Mouse (Mus musculus): ENCODE results near the gene Enthd1. TPM values are rescaled to one million over a fixed set of nuclear protein-coding genes. Genes with fewer than 3 reads are reported as not detected.

Gene Enthd1
- polyA plus RNA-seq, 1 experiment from 2014 or later: not detected

DNA sequence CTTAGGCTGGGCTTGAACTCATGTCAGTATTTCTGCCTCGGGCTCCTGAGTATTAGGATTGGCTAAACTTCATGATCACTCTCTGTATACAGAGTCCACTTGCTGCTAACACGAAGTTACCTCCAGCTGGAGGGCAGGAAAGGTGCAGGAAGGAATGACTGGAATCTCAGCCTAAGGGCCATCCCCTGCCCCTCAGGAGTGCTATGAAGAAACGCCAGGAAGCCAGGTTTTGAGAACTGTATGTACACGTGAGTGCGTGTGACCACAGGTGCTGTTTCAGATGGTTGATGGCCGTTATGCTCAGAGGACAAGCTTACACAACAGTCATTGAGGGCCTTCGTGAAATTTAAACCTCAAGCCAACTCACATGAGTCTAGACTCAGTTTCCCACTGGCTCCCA, 4.2 kb upstream of the Enthd1 start:
- Histone ChIP-seq H3K4me2 (ENCODE audit: low read depth, low read length) (no peak overlapping the region), H3K36me3 (ENCODE audit: control insufficient read depth, insufficient read depth, low read length) (no peaks in the 10 kb centered on the region), H3K27ac (ENCODE audit: low read length) (no peak overlapping the region), H3K4me1 (ENCODE audit: control insufficient read depth, insufficient read depth, low read length) (no peaks in the 10 kb centered on the region), H3K9me3 (ENCODE audit: control insufficient read depth, low read length) (no peaks in the 10 kb centered on the region), H3K27me3 (replicated peaks; ENCODE audit: control insufficient read depth, insufficient read depth, low read length) (no peaks in the 10 kb centered on the region; the same call in 1 of the 2 replicates), H3K4me3 (ENCODE audit: low read length) (no peak overlapping the region), H3K9ac (ENCODE audit: low read depth, low read length) (no peak overlapping the region)
- WGBS: 72% methylated on average over 7 of the region's 7 CpGs
- no peak for ATAC-seq

DNA sequence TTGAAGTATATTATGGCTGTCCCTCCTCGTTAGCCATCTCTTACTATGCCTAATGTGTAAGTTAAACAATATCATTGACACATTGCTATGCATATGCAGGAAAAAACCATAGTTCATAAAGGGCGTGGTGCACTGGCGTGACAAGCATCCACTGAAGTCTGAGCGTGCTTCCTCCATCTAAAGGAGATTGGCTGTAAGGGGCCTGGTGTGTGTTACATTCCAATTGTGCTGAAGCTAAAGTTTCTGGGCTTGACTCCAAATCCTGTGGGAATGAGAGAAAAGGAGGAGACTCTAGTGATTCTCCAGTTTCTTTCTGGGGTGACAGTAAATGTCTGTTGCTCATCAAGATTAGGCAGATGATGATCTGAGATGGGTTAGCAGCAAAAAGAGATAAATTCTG, 2.8 kb upstream of the Enthd1 start:
- Histone ChIP-seq H3K4me2 (ENCODE audit: low read depth, low read length) (no peak overlapping the region), H3K9ac (ENCODE audit: low read depth, low read length) (no peak overlapping the region), H3K4me1 (ENCODE audit: control insufficient read depth, insufficient read depth, low read length) (no peaks in the 10 kb centered on the region), H3K27me3 (replicated peaks; ENCODE audit: control insufficient read depth, insufficient read depth, low read length) (no peaks in the 10 kb centered on the region; the same call in 1 of the 2 replicates), H3K36me3 (ENCODE audit: control insufficient read depth, insufficient read depth, low read length) (no peaks in the 10 kb centered on the region), H3K4me3 (ENCODE audit: low read length) (no peak overlapping the region), H3K9me3 (ENCODE audit: control insufficient read depth, low read length) (no peaks in the 10 kb centered on the region), H3K27ac (ENCODE audit: low read length) (no peak overlapping the region)
- no peak for ATAC-seq
- 54% methylated on average over 4 of the region's 4 CpGs for WGBS

DNA sequence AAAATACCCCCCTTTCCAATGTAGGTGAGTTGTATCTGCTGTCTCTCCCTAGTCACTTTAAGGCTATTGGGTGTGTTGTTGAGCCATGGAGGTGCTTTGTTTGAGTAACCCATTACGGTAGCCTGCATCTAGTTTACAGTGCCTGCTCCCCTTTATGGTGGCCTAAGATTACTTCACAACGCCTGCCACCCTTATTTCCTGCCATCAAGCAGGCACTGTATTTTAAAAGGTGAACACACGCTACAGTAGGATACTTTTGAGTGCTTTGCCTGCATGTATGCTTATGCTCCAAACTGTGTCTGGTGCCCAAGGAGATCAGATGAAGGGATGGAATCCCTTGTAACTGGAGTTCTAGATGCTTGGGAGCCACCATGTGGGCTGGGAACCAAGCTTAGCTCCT, 2.2 kb upstream of the Enthd1 start:
- no peaks in the 10 kb centered on the region; the same call in 1 of the 2 replicates for H3K27me3 ChIP-seq (replicated peaks; ENCODE audit: control insufficient read depth, insufficient read depth, low read length)
- no peak overlapping the region for H3K4me3 ChIP-seq (ENCODE audit: low read length)
- WGBS: 72% methylated on average over 3 of the region's 3 CpGs
- no peak overlapping the region for H3K4me2 ChIP-seq (ENCODE audit: low read depth, low read length)
- H3K9me3 ChIP-seq (ENCODE audit: control insufficient read depth, low read length): no peaks in the 10 kb centered on the region
- H3K9ac ChIP-seq (ENCODE audit: low read depth, low read length): no peak overlapping the region
- H3K27ac ChIP-seq (ENCODE audit: low read length): no peak overlapping the region
- H3K36me3 ChIP-seq (ENCODE audit: control insufficient read depth, insufficient read depth, low read length): no peaks in the 10 kb centered on the region
- ATAC-seq: no peak
- H3K4me1 ChIP-seq (ENCODE audit: control insufficient read depth, insufficient read depth, low read length): no peaks in the 10 kb centered on the region

DNA sequence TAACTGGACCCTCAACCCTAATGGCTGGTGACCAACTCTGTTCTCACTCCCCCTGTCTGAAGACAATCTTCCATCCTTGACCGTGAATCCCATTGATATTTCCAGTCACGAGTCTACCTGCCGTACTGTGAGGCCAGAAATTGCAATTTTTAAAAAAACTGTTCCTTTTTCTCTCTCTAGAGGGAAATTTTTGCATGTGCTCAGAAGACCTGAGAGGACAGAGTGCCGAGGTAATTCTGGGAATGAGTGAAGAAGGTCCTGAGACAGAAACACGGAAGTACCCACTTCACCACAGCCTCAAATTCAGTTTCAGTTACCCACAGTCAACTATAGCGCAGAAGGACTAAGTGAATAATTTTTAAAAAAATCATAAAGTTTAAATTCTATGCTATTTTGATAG, 1.7 kb upstream of the Enthd1 start:
- no peaks in the 10 kb centered on the region for H3K9me3 ChIP-seq (ENCODE audit: control insufficient read depth, low read length)
- no peak for ATAC-seq
- H3K4me1 ChIP-seq (ENCODE audit: control insufficient read depth, insufficient read depth, low read length): no peaks in the 10 kb centered on the region
- H3K36me3 ChIP-seq (ENCODE audit: control insufficient read depth, insufficient read depth, low read length): no peaks in the 10 kb centered on the region
- H3K27me3 ChIP-seq (replicated peaks; ENCODE audit: control insufficient read depth, insufficient read depth, low read length): no peaks in the 10 kb centered on the region; the same call in 1 of the 2 replicates
- no peak overlapping the region for H3K9ac ChIP-seq (ENCODE audit: low read depth, low read length)
- no peak overlapping the region for H3K27ac ChIP-seq (ENCODE audit: low read length)
- 91% methylated on average over 6 of the region's 6 CpGs for WGBS
- no peak overlapping the region for H3K4me2 ChIP-seq (ENCODE audit: low read depth, low read length)
- no peak overlapping the region for H3K4me3 ChIP-seq (ENCODE audit: low read length)

DNA sequence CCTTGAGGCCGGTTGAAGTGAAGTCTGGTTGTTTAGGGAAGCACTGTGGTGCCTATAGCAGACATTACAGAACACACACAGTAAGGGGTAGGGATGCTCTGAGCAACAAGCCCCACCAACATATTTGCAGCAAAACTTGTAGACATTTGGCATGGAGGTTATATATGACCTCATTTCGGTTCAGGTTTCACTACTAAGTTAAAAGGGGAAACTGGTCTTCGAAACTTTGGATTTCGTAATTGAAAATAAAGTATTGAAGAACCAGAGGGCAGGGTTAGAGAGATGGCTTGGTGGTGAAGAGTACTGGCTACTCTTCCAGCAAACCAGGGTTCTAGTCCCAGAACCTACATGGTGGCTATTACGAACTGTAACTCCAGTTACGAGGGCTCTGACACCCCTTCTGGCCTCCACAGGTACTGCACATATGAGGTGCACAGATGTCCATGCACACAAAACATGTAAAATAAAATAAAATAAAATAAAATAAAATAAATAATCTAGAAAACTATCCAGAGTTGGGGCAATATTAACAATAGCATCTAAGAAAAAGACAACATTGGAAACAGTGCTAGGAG, 1.2 kb downstream of the Enthd1 start:
- no peak overlapping the region for H3K27ac ChIP-seq (ENCODE audit: low read length)
- no peaks in the 10 kb centered on the region for H3K9me3 ChIP-seq (ENCODE audit: control insufficient read depth, low read length)
- no peak for ATAC-seq
- no peak overlapping the region for H3K4me2 ChIP-seq (ENCODE audit: low read depth, low read length)
- H3K27me3 ChIP-seq (replicated peaks; ENCODE audit: control insufficient read depth, insufficient read depth, low read length): no peaks in the 10 kb centered on the region
- no peaks in the 10 kb centered on the region for H3K36me3 ChIP-seq (ENCODE audit: control insufficient read depth, insufficient read depth, low read length)
- no peak overlapping the region for H3K9ac ChIP-seq (ENCODE audit: low read depth, low read length)
- H3K4me3 ChIP-seq (ENCODE audit: low read length): no peak overlapping the region
- peaks cover 6% of the 10 kb centered on the region; the same call in 1 of the 2 replicates for H3K4me1 ChIP-seq (ENCODE audit: control insufficient read depth, insufficient read depth, low read length)
- WGBS: 86% methylated on average over 6 of the region's 6 CpGs

DNA sequence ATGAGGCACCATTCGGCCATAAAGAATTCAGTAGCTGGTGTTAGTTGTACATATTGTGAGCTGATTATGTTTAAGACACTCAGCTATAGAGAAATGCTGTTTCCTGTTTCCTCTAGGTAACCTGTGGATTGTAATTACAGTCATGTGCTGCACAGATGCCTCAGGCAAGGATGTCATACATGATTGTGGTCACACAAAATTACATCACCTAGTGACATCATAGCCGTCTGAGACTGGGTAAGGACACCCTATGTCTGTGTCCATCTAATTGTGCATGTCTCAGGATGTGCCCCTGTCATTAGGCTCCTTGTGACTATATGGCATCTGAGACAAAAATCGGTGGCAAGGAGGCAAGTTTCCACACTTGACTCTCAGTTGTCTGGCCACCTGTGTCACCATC, 2.5 kb downstream of the Enthd1 start:
- Histone ChIP-seq H3K4me2 (ENCODE audit: low read depth, low read length) (no peak overlapping the region), H3K27ac (ENCODE audit: low read length) (no peak overlapping the region), H3K9ac (ENCODE audit: low read depth, low read length) (no peak overlapping the region), H3K27me3 (replicated peaks; ENCODE audit: control insufficient read depth, insufficient read depth, low read length) (no peaks in the 10 kb centered on the region), H3K9me3 (ENCODE audit: control insufficient read depth, low read length) (no peaks in the 10 kb centered on the region), H3K4me1 (ENCODE audit: control insufficient read depth, insufficient read depth, low read length) (peaks cover 6% of the 10 kb centered on the region; the same call in 1 of the 2 replicates), H3K4me3 (ENCODE audit: low read length) (no peak overlapping the region), H3K36me3 (ENCODE audit: control insufficient read depth, insufficient read depth, low read length) (no peaks in the 10 kb centered on the region)
- no peak for ATAC-seq
- WGBS: 74% methylated on average over 3 of the region's 3 CpGs

DNA sequence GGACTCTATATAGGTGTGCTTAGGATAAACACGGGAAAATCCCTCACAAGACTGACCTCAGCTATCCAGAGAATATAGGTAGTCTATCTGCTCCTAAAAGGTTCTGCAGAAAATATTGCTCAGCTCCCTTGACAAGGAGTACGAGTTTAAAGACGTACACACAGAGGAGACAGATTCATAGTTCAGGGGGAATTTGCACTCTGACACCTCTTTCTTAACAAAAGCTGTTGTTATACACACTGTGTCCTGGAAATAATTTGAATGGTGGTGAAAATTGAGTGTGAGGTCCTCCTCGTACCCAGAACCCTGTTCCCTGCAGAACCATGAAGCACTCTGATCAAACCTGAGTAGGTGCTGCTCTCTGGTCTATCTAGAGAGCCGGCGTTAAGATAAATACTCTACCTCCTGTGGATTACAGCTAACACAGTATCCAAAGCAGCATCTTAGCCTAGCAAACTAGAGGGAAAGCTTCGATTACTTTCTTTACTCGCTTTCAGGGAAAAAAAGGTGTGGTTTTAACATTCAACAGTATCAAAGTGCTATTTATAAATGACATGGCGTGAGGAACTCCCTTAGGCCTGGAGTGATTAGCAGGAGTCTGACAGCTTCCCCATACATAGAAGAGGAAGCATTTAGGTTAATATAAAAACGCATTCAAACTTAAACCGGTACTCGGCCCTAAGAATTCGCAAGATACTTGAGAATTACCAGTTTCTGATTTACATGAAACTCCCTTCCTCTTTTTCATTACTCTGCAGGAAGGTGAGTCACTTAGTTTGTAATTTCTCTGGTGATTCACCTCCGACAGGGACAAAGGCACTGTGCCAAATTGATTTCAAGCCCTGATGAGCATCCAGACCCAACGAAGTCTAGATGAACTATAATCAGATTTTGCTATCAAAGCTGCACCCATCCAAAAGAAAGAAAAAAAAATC, 4.0 kb downstream of the Enthd1 start:
- Histone ChIP-seq H3K36me3 (ENCODE audit: control insufficient read depth, insufficient read depth, low read length) (no peaks in the 10 kb centered on the region), H3K9ac (ENCODE audit: low read depth, low read length) (no peak overlapping the region), H3K4me2 (ENCODE audit: low read depth, low read length) (no peak overlapping the region), H3K4me3 (ENCODE audit: low read length) (no peak overlapping the region), H3K4me1 (ENCODE audit: control insufficient read depth, insufficient read depth, low read length) (peaks cover 6% of the 10 kb centered on the region; the same call in 1 of the 2 replicates), H3K27me3 (replicated peaks; ENCODE audit: control insufficient read depth, insufficient read depth, low read length) (no peaks in the 10 kb centered on the region), H3K27ac (ENCODE audit: low read length) (no peak overlapping the region), H3K9me3 (ENCODE audit: control insufficient read depth, low read length) (no peaks in the 10 kb centered on the region)
- WGBS: 58% methylated on average over 15 of the region's 15 CpGs
- no peak for ATAC-seq

DNA sequence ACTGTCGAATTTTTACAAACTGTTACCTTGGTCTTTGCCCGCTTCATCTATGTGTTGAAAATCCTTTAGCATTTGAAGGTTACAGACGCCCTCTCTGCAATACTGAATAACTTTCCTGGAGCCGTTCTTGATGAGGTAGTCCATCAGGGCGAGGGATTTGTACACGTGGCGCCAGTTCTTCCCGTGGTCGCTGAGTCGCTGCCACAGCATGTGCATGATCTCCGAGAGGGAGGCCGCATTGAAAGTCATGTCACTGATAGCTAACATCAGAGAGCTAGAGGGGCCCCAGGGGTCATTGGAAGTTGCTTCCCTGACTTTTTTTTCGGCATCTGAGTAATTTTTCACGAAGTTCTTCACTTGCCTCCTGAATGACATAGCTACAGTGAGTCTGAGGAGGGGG, 5.0 kb downstream of the Enthd1 start:
- Histone ChIP-seq H3K36me3 (ENCODE audit: control insufficient read depth, insufficient read depth, low read length) (no peaks in the 10 kb centered on the region), H3K27ac (ENCODE audit: low read length) (no peak overlapping the region), H3K4me3 (ENCODE audit: low read length) (no peak overlapping the region), H3K9ac (ENCODE audit: low read depth, low read length) (no peak overlapping the region), H3K9me3 (ENCODE audit: control insufficient read depth, low read length) (no peaks in the 10 kb centered on the region), H3K27me3 (replicated peaks; ENCODE audit: control insufficient read depth, insufficient read depth, low read length) (no peaks in the 10 kb centered on the region), H3K4me2 (ENCODE audit: low read depth, low read length) (no peak overlapping the region), H3K4me1 (ENCODE audit: control insufficient read depth, insufficient read depth, low read length) (peaks cover 6% of the 10 kb centered on the region; the same call in 1 of the 2 replicates)
- no peak for ATAC-seq
- WGBS: 57% methylated on average over 14 of the region's 14 CpGs

DNA sequence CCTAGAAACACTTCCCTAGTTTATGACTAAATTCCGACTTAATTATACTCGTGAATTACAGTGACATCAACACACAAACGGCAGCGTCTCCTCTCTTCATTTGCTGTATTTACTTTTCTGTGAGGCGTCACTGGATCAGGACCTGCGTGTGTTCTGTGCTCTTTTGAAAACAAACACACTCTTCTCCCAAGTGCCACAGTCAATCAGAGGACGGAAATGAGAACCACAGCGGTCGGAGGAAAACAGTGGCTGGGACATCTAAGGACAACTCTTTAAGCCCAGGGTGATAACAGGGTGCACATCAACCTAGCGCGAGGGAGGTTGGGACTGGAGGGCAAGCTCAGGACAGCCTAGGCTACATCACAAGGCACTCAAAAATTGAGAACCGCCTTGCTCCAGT, 5.4 kb downstream of the Enthd1 start:
- 45% methylated on average over 12 of the region's 12 CpGs for WGBS
- Histone ChIP-seq H3K36me3 (ENCODE audit: control insufficient read depth, insufficient read depth, low read length) (no peaks in the 10 kb centered on the region), H3K27me3 (replicated peaks; ENCODE audit: control insufficient read depth, insufficient read depth, low read length) (no peaks in the 10 kb centered on the region), H3K27ac (ENCODE audit: low read length) (no peak overlapping the region), H3K4me3 (ENCODE audit: low read length) (no peak overlapping the region), H3K4me2 (ENCODE audit: low read depth, low read length) (no peak overlapping the region), H3K9ac (ENCODE audit: low read depth, low read length) (no peak overlapping the region), H3K4me1 (ENCODE audit: control insufficient read depth, insufficient read depth, low read length) (peaks cover 6% of the 10 kb centered on the region; the same call in 1 of the 2 replicates), H3K9me3 (ENCODE audit: control insufficient read depth, low read length) (no peaks in the 10 kb centered on the region)
- no peak for ATAC-seq
